Mouse (Mus musculus) megakaryocyte, adult 5-6 weeks (primary cell): ENCODE measurements around the gene Olfr1254. TPM values are rescaled to one million over a fixed set of nuclear protein-coding genes. Genes with fewer than 3 reads are reported as not detected.

Experiments
- ATAC-seq: 2 replicates; pipeline ENCODE4 v1.8.0; 2016; ENCODE audit warnings: mild to moderate bottlenecking, inconsistent platforms; ENCODE audit not compliant: poor library complexity, severe bottlenecking
- total RNA-seq, 2 experiments: library from RNA; stranded (forward) in 1 of 2; stranded (reverse) in 1 of 2; fragments of 153-499, 151-499 nt in 1 of 2; fragments of 221-1000, 200-1000 nt in 1 of 2; gene quantifications; 2 replicates each; pipeline versions ENCODE4 v1.2.3 to v1.2.4; 2015 to 2017

The Olfr1254 gene
- total RNA-seq (2015) (not detected in 2 replicates), total RNA-seq (2017) (not detected in 2 replicates)

GRCm38 (mm10) chr2:89793519-89793918 lies at the start of gene Olfr1254:
Olfr1254 (minus strand) TSS chr2:89793619.
- no peak for ATAC-seq

- no peak for ATAC-seq
These were observed 48.0 kb upstream of the Olfr1254 start, which contains the start of gene Olfr1256 for GRCm38 (mm10) chr2:89841455-89841854. Olfr1256 (minus strand) TSS chr2:89841555.

GRCm38 (mm10) chr2:89820216-89820615 lies 26.8 kb upstream of the Olfr1254 start:
- no peak for ATAC-seq

- ATAC-seq = no peak
These were observed 18.3 kb upstream of the Olfr1254 start, which contains the start of gene Olfr1255 for GRCm38 (mm10) chr2:89811751-89812150. Olfr1255 (plus strand) TSS chr2:89812051.

GRCm38 (mm10) chr2:89810751-89811150 lies 17.3 kb upstream of the Olfr1254 start:
- ATAC-seq = no peak

GRCm38 (mm10) chr2:89799583-89799982 lies 6.2 kb upstream of the Olfr1254 start:
- no peak for ATAC-seq

GRCm38 (mm10) chr2:89756990-89757389 lies 36.4 kb downstream of the Olfr1254 start, which contains the start of gene Olfr1253:
Olfr1253 (minus strand) TSS chr2:89757090.
- no peak for ATAC-seq

Other genes starting within 250 kb of the Olfr1254 start
- not detected in 2 replicates for gene Olfr1245, start 215.2 kb downstream of the Olfr1254 start, total RNA-seq (2015)
- not detected in 2 replicates for gene Olfr1245, start 215.2 kb downstream of the Olfr1254 start, total RNA-seq (2017)
- not detected in 2 replicates for gene Olfr1246, start 200.5 kb downstream of the Olfr1254 start, total RNA-seq (2015)
- not detected in 2 replicates for gene Olfr1246, start 200.5 kb downstream of the Olfr1254 start, total RNA-seq (2017)
- gene Olfr1247, start 179.5 kb downstream of the Olfr1254 start, total RNA-seq (2015) = not detected in 2 replicates
- not detected in 2 replicates for gene Olfr1247, start 179.5 kb downstream of the Olfr1254 start, total RNA-seq (2017)
- not detected in 2 replicates for gene Olfr1248, start 175.4 kb downstream of the Olfr1254 start, total RNA-seq (2015)
- not detected in 2 replicates for gene Olfr1248, start 175.4 kb downstream of the Olfr1254 start, total RNA-seq (2017)
- not detected in 2 replicates for gene Olfr1249, start 158.6 kb downstream of the Olfr1254 start, total RNA-seq (2015)
- gene Olfr1249, start 158.6 kb downstream of the Olfr1254 start, total RNA-seq (2017) = not detected in 2 replicates
- gene Olfr1250, start 132.2 kb downstream of the Olfr1254 start, total RNA-seq (2015) = not detected in 2 replicates
- gene Olfr1250, start 132.2 kb downstream of the Olfr1254 start, total RNA-seq (2017) = not detected in 2 replicates
- not detected in 2 replicates for gene Olfr1251, start 121.7 kb downstream of the Olfr1254 start, total RNA-seq (2015)
- not detected in 2 replicates for gene Olfr1251, start 121.7 kb downstream of the Olfr1254 start, total RNA-seq (2017)
- not detected in 2 replicates for gene Olfr1252, start 68.6 kb downstream of the Olfr1254 start, total RNA-seq (2015)
- gene Olfr1252, start 68.6 kb downstream of the Olfr1254 start, total RNA-seq (2017) = not detected in 2 replicates
- not detected in 2 replicates for gene Olfr1253, start 36.5 kb downstream of the Olfr1254 start, total RNA-seq (2015)
- not detected in 2 replicates for gene Olfr1253, start 36.5 kb downstream of the Olfr1254 start, total RNA-seq (2017)
- gene Olfr1255, start 18.4 kb upstream of the Olfr1254 start, total RNA-seq (2015) = not detected in 2 replicates
- gene Olfr1255, start 18.4 kb upstream of the Olfr1254 start, total RNA-seq (2017) = not detected in 2 replicates
- not detected in 2 replicates for gene Olfr1256, start 47.9 kb upstream of the Olfr1254 start, total RNA-seq (2015)
- not detected in 2 replicates for gene Olfr1256, start 47.9 kb upstream of the Olfr1254 start, total RNA-seq (2017)
- gene Olfr48, start 54.6 kb upstream of the Olfr1254 start, total RNA-seq (2015) = not detected in 2 replicates
- not detected in 2 replicates for gene Olfr48, start 54.6 kb upstream of the Olfr1254 start, total RNA-seq (2017)
- gene Olfr1257, start 84.8 kb upstream of the Olfr1254 start, total RNA-seq (2015) = not detected in 2 replicates
- gene Olfr1257, start 84.8 kb upstream of the Olfr1254 start, total RNA-seq (2017) = not detected in 2 replicates
- not detected in 2 replicates for gene Olfr1258, start 133.7 kb upstream of the Olfr1254 start, total RNA-seq (2015)
- not detected in 2 replicates for gene Olfr1258, start 133.7 kb upstream of the Olfr1254 start, total RNA-seq (2017)
- not detected in 2 replicates for gene Olfr1259, start 155.0 kb upstream of the Olfr1254 start, total RNA-seq (2015)
- 0.04 TPM in 1 of 2 replicates, not detected in the other for gene Olfr1259, start 155.0 kb upstream of the Olfr1254 start, total RNA-seq (2017)
- not detected in 2 replicates for gene Olfr1260, start 180.7 kb upstream of the Olfr1254 start, total RNA-seq (2015)
- gene Olfr1260, start 180.7 kb upstream of the Olfr1254 start, total RNA-seq (2017) = not detected in 2 replicates
- gene Olfr1261, start 197.6 kb upstream of the Olfr1254 start, total RNA-seq (2015) = not detected in 2 replicates
- gene Olfr1261, start 197.6 kb upstream of the Olfr1254 start, total RNA-seq (2017) = not detected in 2 replicates
- not detected in 2 replicates for gene Olfr1262, start 206.5 kb upstream of the Olfr1254 start, total RNA-seq (2015)
- not detected in 2 replicates for gene Olfr1262, start 206.5 kb upstream of the Olfr1254 start, total RNA-seq (2017)
- gene Olfr1263, start 218.5 kb upstream of the Olfr1254 start, total RNA-seq (2015) = not detected in 2 replicates
- not detected in 2 replicates for gene Olfr1263, start 218.5 kb upstream of the Olfr1254 start, total RNA-seq (2017)
- not detected in 2 replicates for gene Olfr1264, start 232.0 kb upstream of the Olfr1254 start, total RNA-seq (2015)
- not detected in 2 replicates for gene Olfr1264, start 232.0 kb upstream of the Olfr1254 start, total RNA-seq (2017)
- gene Olfr1265, start 241.7 kb upstream of the Olfr1254 start, total RNA-seq (2015) = not detected in 2 replicates
- gene Olfr1265, start 241.7 kb upstream of the Olfr1254 start, total RNA-seq (2017) = not detected in 2 replicates